Mouse (Mus musculus): Measurements from ENCODE around the gene Gm28374.

DNA sequence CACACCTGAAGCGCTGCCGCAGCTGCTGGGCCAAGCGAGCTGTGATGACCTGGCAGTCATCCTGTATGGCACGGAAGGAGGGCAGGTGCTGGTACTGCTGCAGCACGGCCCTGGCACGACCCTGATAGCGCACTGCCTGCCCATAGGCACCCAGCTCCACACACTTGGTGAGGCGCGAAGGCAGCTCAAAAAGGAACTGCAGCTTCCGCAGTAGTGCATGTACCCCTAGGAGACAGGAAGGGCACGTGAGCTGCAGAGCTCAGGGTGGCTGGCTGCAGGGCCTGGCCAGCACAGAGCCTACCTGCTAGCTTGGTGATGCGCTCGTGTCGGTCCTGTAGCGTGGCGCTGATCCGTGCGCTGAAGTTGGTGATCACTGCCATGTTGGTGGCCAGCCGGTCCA, 10.8 kb downstream of the Gm28374 start:
- TF ChIP-seq POLR2A (IDR thresholded peaks at IDR 0.05; ENCODE audit: borderline replicate concordance, low read depth, low read length), result no peak
- TF ChIP-seq CTCF (IDR thresholded peaks at IDR 0.05; ENCODE audit: low read depth, low read length), result no peak

Measured in bone marrow macrophage, adult 2 months (primary cell).